Mouse (Mus musculus): ENCODE results near the gene Lonrf2. TPM values are rescaled to one million over a fixed set of nuclear protein-coding genes. Genes with fewer than 3 reads are reported as not detected.

Gene Lonrf2
- polyA plus RNA-seq, 1 experiment from 2014 or later, result 27.3 TPM

Other genes starting within 250 kb of the Lonrf2 start
- gene Aff3, start 171.8 kb downstream of the Lonrf2 start, polyA plus RNA-seq (2015; fragmentation: Nextera tagmentation; extraction: Ambion mirVana), result 9.6 and 13.1 TPM in 2 replicates
- 63.8 and 64.4 TPM in 2 replicates for gene Chst10, start 61.5 kb upstream of the Lonrf2 start, polyA plus RNA-seq (2015; fragmentation: Nextera tagmentation; extraction: Ambion mirVana)
- 0.25 and 0.29 TPM in 2 replicates for gene Nms, start 102.4 kb upstream of the Lonrf2 start, polyA plus RNA-seq (2015; fragmentation: Nextera tagmentation; extraction: Ambion mirVana)
- gene Pdcl3, start 148.9 kb upstream of the Lonrf2 start, polyA plus RNA-seq (2015; fragmentation: Nextera tagmentation; extraction: Ambion mirVana), result 158 and 163 TPM in 2 replicates

Measured in midbrain, embryonic 16.5 days (tissue).